Mouse (Mus musculus) liver, embryonic 14.5 days (tissue): Measurements from ENCODE around the gene Alx1.

Source experiments
- CTCF ChIP-seq: IDR thresholded peaks from 2 replicates; pipeline ENCODE4 v1.5.1; 2016; ENCODE audit warnings: antibody characterized with exemption, low read depth, control low read depth
- EP300 ChIP-seq: IDR thresholded peaks from 2 replicates; pipeline ENCODE4 v1.6.1; 2016; ENCODE audit warnings: antibody characterized with exemption, low read depth

GRCm38 (mm10) chr10:103049593-103049992 is 19.6 kb upstream of the Alx1 start:
- no peak for TF ChIP-seq CTCF
- TF ChIP-seq EP300, result no peak
